12 mouse cellular contexts compared by ENCODE assay signal in genomic region chr15:87545731-87546360, GRCm38 (mm10). TPM values are rescaled to one million over a fixed set of nuclear protein-coding genes. Genes with fewer than 3 reads are reported as not detected.
DNase-seq lines count a peak whose midpoint lies in the region; ATAC-seq lines count a peak whose summit lies in the region.
"Had no signal": no experiment of that assay in that cellular context is flagged by ENCODE, and none has a peak within 500 bp of the region (broad histone marks: within the 10 kb centered on the region; RNA-seq: fewer than 3 reads in every experiment).

No protein-coding gene starts in this region.

- no peaks in the 10 kb centered on the region for H3K36me3 ChIP-seq in forebrain, embryonic 11.5 days (ENCODE audit: control insufficient read depth, insufficient read depth, low read length)
- no peaks in the 10 kb centered on the region for H3K36me3 ChIP-seq in limb, embryonic 10.5 days
- H3K36me3 ChIP-seq: heart, embryonic 15.5 days had no signal

- H3K4me1 ChIP-seq in forebrain, embryonic 11.5 days (replicated peaks; ENCODE audit: control insufficient read depth, insufficient read depth, low read length), result peaks cover 12% of the 10 kb centered on the region
- H3K4me1 ChIP-seq in limb, embryonic 10.5 days, result peaks cover 33% of the 10 kb centered on the region

- peak overlapping the region; percentile 84 for H3K4me2 ChIP-seq in forebrain, embryonic 11.5 days (ENCODE audit: low read depth, low read length, severe bottlenecking)

- H3K27ac ChIP-seq in forebrain, embryonic 11.5 days (ENCODE audit: low read depth, low read length), result no peak overlapping the region
- H3K27ac ChIP-seq in limb, embryonic 10.5 days, result no peak overlapping the region
- H3K27ac ChIP-seq: heart, embryonic 15.5 days had no signal

- H3K27me3 ChIP-seq in forebrain, embryonic 11.5 days (ENCODE audit: control insufficient read depth, insufficient read depth, low read length), result no peaks in the 10 kb centered on the region
- H3K27me3 ChIP-seq in limb, embryonic 10.5 days (ENCODE audit: low read depth, poor library complexity, severe bottlenecking), result peaks cover 79% of the 10 kb centered on the region

- 13% methylated on average over 7 of the region's 8 CpGs for WGBS in forebrain, embryonic 11.5 days
- 24% methylated on average over 8 of the region's 8 CpGs for WGBS in limb, embryonic 10.5 days

- DNase-seq in right cerebral cortex, postnatal 14 days, result peak; percentile 45
- no peak for DNase-seq in right cerebral cortex, adult 2 months (ENCODE audit: low spot score in 2 of 2)
- DNase-seq in forebrain, embryonic 11.5 days (ENCODE audit: low spot score), result no peak
- DNase-seq in limb, embryonic 10.5 days (ENCODE audit: low spot score), result no peak
- DNase-seq in lung, postnatal 25 days (ENCODE audit: low spot score), result no peak
- DNase-seq: kidney, postnatal 25 days; left cerebral cortex, postnatal 4 days had no signal

- H3K9ac ChIP-seq in forebrain, embryonic 11.5 days (ENCODE audit: low read length), result peak overlapping the region; percentile 86; the same call in 1 of the 2 replicates
- H3K9ac ChIP-seq: heart, embryonic 15.5 days had no signal

- ATAC-seq in forebrain, embryonic 11.5 days (replicated peaks; ENCODE audit: low FRiP score), result no peak
- ATAC-seq in granulocyte monocyte progenitor cell, adult 5-6 weeks (replicated peaks; ENCODE audit: poor library complexity, severe bottlenecking), result no peak
- ATAC-seq in erythroblast, adult 5-6 weeks (replicated peaks; ENCODE audit: low FRiP score, poor library complexity, severe bottlenecking), result no peak

- H3K9me3 ChIP-seq in forebrain, embryonic 11.5 days (ENCODE audit: control insufficient read depth, low read length), result no peaks in the 10 kb centered on the region
- H3K9me3 ChIP-seq in limb, embryonic 10.5 days (replicated peaks), result no peaks in the 10 kb centered on the region
- H3K9me3 ChIP-seq: heart, embryonic 15.5 days had no signal

- H3K4me3 ChIP-seq in forebrain, embryonic 11.5 days (ENCODE audit: low read depth, low read length), result peak overlapping the region; percentile 73
- 0 out of 2 replicates have a peak overlapping the region, but pooled peaks have one; percentile 64 for H3K4me3 ChIP-seq in limb, embryonic 10.5 days
- H3K4me3 ChIP-seq: myocyte had no signal

RNA-seq across cellular contexts. Expression of gene Fam19a5, which starts 1.7 kb away (rescaled TPM):
- polyA plus RNA-seq in forebrain, embryonic 11.5 days (2014; fragmentation: Nextera tagmentation; extraction: Ambion mirVana), result 6.5 and 7.6 TPM in 2 replicates
- polyA plus RNA-seq in limb, embryonic 10.5 days (2016; fragmentation: Nextera tagmentation; extraction: Ambion mirVana), result 2.2 and 3.0 TPM in 2 replicates
- total RNA-seq in granulocyte monocyte progenitor cell, adult 5-6 weeks (2014; fragmentation: Nextera tagmentation), result not detected in 2 replicates
- total RNA-seq in granulocyte monocyte progenitor cell, adult 5-6 weeks (2017), result not detected in 2 replicates
- total RNA-seq in erythroblast, adult 5-6 weeks (2015; ENCODE audit: low replicate concordance), result not detected in 2 replicates
- not detected in 2 replicates for total RNA-seq in erythroblast, adult 5-6 weeks (2017; ENCODE audit: low replicate concordance)
- total RNA-seq: common myeloid progenitor, adult 5-6 weeks had no signal
